ENCODE assay signal across 27 mouse cellular contexts in the genomic region with DNA sequence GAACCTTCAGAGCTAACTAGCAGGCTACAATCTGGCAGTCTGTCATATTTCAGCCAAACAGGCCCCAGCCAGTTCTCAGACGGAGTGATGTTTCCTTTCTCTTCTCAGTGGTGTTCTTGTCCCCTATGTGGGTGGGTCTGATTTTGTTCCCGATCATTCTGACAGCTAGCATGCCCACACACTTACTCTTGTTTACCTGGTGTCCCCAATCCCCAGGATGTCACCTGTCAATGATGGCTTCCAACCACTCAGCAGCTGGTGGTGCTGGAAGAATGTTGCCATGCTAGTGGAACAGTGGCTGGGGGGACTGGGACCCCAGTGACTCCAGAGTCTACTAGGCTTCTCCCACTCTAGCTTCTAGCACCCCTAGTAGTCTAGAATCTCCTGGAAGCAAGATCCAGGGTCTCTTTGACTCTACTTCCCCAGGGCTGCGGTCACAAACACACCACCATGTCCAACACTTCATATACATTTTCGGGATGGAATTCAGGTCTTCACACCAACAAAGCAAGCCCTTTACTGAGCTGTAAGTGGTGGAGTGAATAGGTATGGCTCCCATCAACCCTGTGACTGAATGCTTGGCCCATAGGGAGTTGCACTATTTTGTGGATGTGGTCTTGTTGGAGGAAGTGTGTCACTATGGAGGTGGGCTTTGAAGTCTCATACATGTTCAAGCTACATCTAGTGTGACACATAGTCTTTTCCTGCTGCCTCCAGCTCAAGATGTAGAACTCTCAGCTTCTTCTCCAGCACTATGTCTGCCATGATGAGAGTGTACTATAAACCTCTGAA. TPM values are rescaled to one million over a fixed set of nuclear protein-coding genes. Genes with fewer than 3 reads are reported as not detected.
DNase-seq lines count a peak whose midpoint lies in the region; ATAC-seq and TF ChIP-seq lines count a peak whose summit lies in the region.
"Had no signal": no experiment of that assay in that cellular context is flagged by ENCODE, and none has a peak within 500 bp of the region (broad histone marks: within the 10 kb centered on the region; RNA-seq: fewer than 3 reads in every experiment).

No protein-coding gene starts in this region.

- ATAC-seq in frontal cortex, adult (ENCODE audit: low TSS enrichment), result peak; percentile 2
- ATAC-seq: forebrain, embryonic 15.5 days; hindbrain, postnatal 0 days; inflammation-experienced regulatory T-cells, adult 6 months; intestine, embryonic 16.5 days; Patski had no signal

- H3K4me3 ChIP-seq in layer of hippocampus, adult 2 months, result no peak overlapping the region
- H3K4me3 ChIP-seq: embryonic facial prominence, embryonic 15.5 days; forebrain, embryonic 15.5 days; heart, adult 2 months; heart, embryonic 13.5 days had no signal

- TF ChIP-seq CTCF in layer of hippocampus, adult 2 months (conservative IDR thresholded peaks at IDR 0.05), result no peak

- peak overlapping the region; percentile 23; the same call in 1 of the 2 replicates for H3K27ac ChIP-seq in layer of hippocampus, adult 2 months
- H3K27ac ChIP-seq: embryonic facial prominence, embryonic 15.5 days; forebrain, embryonic 15.5 days; heart, adult 2 months; heart, embryonic 13.5 days; hindbrain, embryonic 14.5 days; hindbrain, postnatal 0 days had no signal

- DNase-seq in frontal cortex, adult 2 months (ENCODE audit: extremely low spot score in 1 of 2, low spot score in 1 of 2), result no peak
- DNase-seq in layer of hippocampus, adult 2 months (ENCODE audit: low spot score in 2 of 2), result no peak
- no peak for DNase-seq in layer of hippocampus, adult 9-11 months
- peak; percentile 12 for DNase-seq in 3T3-L1 (ENCODE audit: low read depth, low spot score)
- DNase-seq in NIH3T3 (ENCODE audit: low read depth), result peak; percentile 12
- DNase-seq: adrenal gland, postnatal 10 days; adrenal gland, postnatal 36 days; cerebellum, adult 18-20 months; cerebellum, adult 9-11 months; cerebellum, postnatal 36 days; gastrocnemius, postnatal 25 days; heart, adult 2 months; heart, postnatal 14 days; heart, postnatal 4 days; kidney, adult 18-20 months had no signal

RNA-seq across cellular contexts. Expression of a gene that starts 2.2 kb away (rescaled TPM):
- 4.6 and 4.8 TPM in 2 replicates for polyA plus RNA-seq in frontal cortex, adult 2 months (2012; rRNA removed)
- 1 to 10 TPM; 1.8 to 2.9 TPM for total RNA-seq in layer of hippocampus, adult 2 months (2021)

RNA-seq across cellular contexts. Expression of a gene that starts 16.1 kb away (rescaled TPM):
- polyA plus RNA-seq in frontal cortex, adult 2 months (2012; rRNA removed), result 0.08 TPM in 1 of 2 replicates, not detected in the other
- total RNA-seq in layer of hippocampus, adult 2 months (2021), result not detected
- total RNA-seq: gastrocnemius, adult 8-10 months; gastrocnemius, postnatal 25 days; heart, adult 2 months; heart, postnatal 14 days; heart, postnatal 4 days; hindbrain, postnatal 0 days had no signal
- polyA plus RNA-seq: cortical plate, adult 2 months; gonadal fat pad, adult 2 months; heart, adult 2 months had no signal

Comparison
In these comparisons a context has a peak if more than half of its experiments do, and no peak if none do; other contexts are left out.
1. DNase-seq: peak in 3T3-L1 (single experiment) and NIH3T3 (single experiment); none in frontal cortex, adult 2 months (0 of 2), layer of hippocampus, adult 2 months (0 of 2) and layer of hippocampus, adult 9-11 months (single experiment).